Mouse (Mus musculus) embryonic fibroblast, embryonic 13.5 days (primary cell): ENCODE results near the gene Tigd4. TPM values are rescaled to one million over a fixed set of nuclear protein-coding genes. Genes with fewer than 3 reads are reported as not detected.
A peak's percentile ranks its signal among the peaks of the same experiment; 100 is the strongest.

Source experiments
- H3K27ac ChIP-seq: 2 replicates; pipeline ENCODE4 v1.5.1; 2012; ENCODE audit warnings: low read length, control low read depth, inconsistent platforms; ENCODE audit not compliant: insufficient read depth
- H3K4me1 ChIP-seq: 2 replicates; pipeline ENCODE4 v1.6.1; 2011; ENCODE audit warnings: low read length; ENCODE audit not compliant: control insufficient read depth, insufficient read depth
- H3K4me3 ChIP-seq: 2 replicates; pipeline ENCODE4 v1.5.1; 2011; ENCODE audit warnings: mild to moderate bottlenecking, control low read depth, low read length; ENCODE audit not compliant: insufficient read depth
- CTCF ChIP-seq: IDR thresholded peaks from 2 replicates; pipeline ENCODE4 v1.5.1; 2011; ENCODE audit warnings: mild to moderate bottlenecking, control low read depth, low read length, moderate library complexity, borderline replicate concordance; ENCODE audit not compliant: insufficient read depth
- POLR2A ChIP-seq: IDR thresholded peaks from 2 replicates; pipeline ENCODE4 v1.6.1; 2011; ENCODE audit warnings: low read depth, mild to moderate bottlenecking, control low read depth, low read length, moderate library complexity
- polyA plus RNA-seq: library from polyadenylated mRNA; stranded (reverse); fragments of >200 nt; gene quantifications from 2 replicates; pipeline ENCODE4 v1.2.4, GENCODE M21; 2011; ENCODE audit warnings: low read depth; ENCODE audit not compliant: missing spikeins, insufficient read length

The Tigd4 gene
- polyA plus RNA-seq, 1 experiment: not detected

DNA sequence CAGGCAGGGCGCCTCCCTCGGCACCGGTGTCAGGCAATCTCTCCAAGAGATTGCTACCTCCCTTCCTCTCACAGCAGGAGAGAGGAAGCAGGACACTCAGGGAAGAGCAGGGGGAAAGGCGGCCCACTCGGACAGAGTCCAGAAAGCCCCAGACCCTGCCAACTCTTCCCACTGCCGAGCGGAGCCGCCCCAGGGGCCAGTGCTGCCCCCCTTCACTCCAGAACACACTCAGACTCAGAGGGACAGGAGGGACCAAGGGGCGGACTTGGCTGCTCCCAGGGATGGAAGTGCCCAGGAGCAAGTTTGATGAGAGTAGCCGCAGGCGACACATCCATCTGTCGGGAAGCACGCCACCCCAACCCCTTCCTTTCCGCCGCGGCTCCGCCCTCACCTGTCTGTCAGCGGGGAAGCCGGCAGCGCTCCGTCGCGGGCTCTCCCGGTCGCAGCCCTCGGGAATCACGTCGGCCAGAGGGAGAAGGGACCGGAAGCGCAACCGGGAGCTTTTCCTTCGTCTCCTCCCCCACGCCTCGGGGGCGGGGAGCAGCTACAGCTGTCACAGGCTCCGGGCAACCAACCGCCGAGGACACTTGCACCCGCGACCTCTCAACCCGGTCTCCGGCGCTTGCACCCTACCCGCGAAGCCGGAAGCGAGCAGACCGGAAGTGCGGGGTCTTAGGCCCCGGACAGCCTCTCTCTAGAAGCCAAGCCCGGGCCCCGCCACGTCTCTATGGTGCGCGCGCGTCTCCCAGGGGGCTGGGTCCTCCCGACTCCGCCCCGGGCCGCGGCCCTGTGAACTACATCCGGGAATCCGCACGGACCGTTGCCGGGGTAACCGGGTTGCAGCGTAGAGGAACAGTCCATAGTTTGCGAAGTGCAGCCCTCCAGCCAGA lies 11.1 kb upstream of the Tigd4 start, which contains the start of gene Arfip1:
Gene Arfip1, minus strand, starts transcription at position 603 of the 890 bp plus-strand sequence.
- H3K4me1 ChIP-seq: peaks cover 6% of the 10 kb centered on the region
- H3K27ac ChIP-seq: peak within 1 kb of the TSS; percentile 94
- H3K4me3 ChIP-seq: peak within 1 kb of the TSS; percentile 89
- TF ChIP-seq CTCF (no peak), POLR2A (peak; percentile 66)

DNA sequence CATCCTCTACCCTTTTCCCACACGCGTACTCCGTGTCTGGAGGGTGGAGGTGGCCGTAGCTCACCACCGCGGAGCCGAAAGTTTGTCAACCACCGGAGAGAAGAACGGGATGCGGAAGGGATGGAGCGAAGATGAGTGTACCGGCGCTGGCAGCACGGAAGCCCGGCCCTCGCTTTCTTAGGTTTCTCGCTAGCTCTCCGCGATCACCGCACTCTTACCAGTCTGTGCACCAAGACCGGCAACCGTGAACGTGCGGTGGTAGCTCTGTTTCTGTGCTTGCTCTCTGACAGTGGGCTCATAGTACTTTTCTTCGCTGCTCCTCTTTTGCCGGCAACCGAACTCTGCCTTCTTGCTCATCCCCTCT lies 10.5 kb upstream of the Tigd4 start:
- TF ChIP-seq CTCF: no peak
- TF ChIP-seq POLR2A: no peak; the same call in 1 of the 2 replicates
- Histone ChIP-seq H3K27ac (peak overlapping the region; percentile 55), H3K4me3 (peak overlapping the region; percentile 89), H3K4me1 (peaks cover 6% of the 10 kb centered on the region)

DNA sequence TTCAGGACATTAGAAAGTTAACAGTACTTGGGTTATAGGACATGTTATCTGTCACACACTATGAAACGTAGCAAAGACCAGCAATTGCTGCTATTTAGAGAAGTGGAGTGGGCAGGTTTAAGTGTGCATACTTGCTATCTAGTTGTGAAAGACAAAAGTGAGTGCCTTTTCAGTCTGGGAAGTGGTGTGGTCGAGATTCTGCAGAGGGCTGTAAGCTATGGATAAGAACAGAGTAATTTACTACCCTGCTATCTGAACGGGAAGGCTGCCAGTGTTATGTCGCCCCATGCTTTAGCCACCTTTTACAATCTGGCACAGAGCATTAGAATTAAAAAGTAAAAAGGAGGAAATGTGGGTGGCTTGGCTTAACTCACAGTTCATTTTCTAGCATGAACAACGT lies 6.6 kb upstream of the Tigd4 start:
- Histone ChIP-seq H3K4me1 (no peaks in the 10 kb centered on the region), H3K27ac (no peak overlapping the region), H3K4me3 (no peak overlapping the region)
- TF ChIP-seq CTCF (no peak), POLR2A (no peak)

DNA sequence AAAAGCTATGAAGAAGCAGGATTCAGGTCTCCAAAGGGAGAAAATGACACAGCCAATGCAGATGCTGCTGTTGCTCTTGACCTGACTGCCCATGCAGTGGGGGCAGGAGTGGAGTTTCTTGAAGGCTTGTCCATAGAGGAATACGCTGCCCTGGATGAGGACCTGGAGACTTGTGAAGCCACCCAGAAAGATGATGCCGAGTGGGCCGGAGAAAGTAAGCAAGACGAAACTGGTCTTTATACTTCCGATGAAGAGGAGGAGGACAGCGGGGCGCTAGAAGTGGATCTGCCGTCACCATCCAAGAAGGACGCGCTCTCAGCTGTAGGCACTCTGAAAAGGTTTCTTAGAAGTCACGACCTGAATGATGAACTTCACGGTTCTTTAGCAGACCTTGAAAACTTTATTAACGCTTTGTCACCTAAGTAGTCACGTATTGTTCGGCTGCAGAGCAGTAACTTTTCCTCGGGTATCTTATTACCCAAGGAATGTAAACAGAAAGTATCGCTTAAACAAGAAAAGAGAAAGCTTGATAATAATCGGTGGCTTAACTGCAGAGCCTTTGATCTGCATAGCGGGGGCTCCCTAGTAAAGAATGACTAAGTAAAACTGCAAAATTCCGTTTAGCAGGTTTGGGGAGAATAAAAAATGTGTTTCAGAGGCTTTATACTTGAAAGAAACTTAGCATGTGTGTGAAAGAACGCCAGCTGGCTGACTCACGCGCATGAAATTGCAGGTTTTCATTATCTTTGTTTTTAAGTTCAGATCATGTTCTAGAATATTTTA lies 1.7 kb downstream of the Tigd4 start:
- Histone ChIP-seq H3K27ac (no peak overlapping the region), H3K4me1 (peaks cover 2% of the 10 kb centered on the region; the same call in 1 of the 2 replicates), H3K4me3 (peak overlapping the region; percentile 56)
- TF ChIP-seq CTCF (no peak), POLR2A (no peak)

DNA sequence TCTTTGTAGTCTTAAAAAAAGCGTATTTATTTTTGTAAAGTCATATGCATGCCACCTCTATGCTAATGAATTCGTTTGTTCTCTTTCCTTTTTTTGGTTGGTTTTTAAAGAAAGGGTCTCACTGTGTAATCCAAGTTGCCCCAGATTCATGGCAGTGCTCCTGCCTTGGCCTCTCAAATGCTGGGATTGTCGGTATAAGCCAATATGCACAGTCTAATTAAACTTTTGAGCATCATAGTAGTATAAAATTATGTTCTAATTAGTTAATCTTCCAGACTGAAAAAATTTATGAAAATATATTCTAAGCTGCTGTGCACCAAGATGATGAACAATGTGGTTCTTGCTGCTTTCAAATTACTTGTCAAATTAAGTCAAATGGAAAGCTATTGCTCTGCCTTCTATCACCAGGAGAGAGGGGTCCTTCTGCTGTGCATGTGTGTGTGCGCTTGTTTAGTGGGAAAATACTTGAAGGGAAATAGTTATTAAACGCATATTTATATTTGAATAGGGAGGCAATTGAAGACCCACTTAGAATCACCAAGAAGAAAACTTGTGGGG lies 2.4 kb downstream of the Tigd4 start:
- H3K4me1 ChIP-seq: peaks cover 2% of the 10 kb centered on the region; the same call in 1 of the 2 replicates
- no peak overlapping the region for H3K4me3 ChIP-seq
- TF ChIP-seq CTCF: no peak
- no peak for TF ChIP-seq POLR2A
- H3K27ac ChIP-seq: no peak overlapping the region

DNA sequence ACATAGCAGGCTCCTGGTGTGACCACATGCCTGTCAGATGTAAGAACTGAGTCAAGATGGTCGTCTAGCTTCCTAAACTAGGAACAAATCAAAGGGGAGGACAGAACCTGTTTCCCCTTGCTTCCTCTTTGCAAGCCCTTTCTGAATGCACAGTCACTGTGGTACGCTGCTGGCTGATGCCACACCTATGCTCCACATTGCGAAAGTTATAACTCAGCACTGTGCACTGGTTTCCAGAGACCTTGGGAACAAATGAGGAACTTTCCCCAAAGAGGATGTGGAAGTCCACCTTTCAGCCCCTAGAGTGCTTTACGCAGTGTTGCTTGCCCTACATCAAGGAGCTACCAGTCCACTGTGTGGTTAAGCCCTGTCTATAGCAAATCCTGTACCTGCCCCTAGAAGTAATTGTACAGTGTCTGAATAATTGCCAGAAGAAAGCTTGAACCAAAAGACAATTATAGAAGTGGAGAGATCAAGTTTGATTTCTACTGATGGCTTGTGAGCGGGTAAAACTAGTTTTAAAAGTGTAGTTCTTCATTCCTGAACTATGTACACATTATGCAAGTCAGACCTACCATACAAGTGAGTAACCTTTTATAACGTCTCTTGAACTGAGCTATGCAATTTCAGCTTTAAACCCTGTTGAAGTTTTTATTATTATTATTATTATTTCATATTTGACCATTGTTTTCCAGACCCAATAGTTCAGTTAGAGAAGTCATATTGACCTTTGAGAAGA lies 4.8 kb downstream of the Tigd4 start:
- no peaks in the 10 kb centered on the region for H3K4me1 ChIP-seq
- no peak overlapping the region for H3K4me3 ChIP-seq
- no peak overlapping the region for H3K27ac ChIP-seq
- no peak for TF ChIP-seq POLR2A
- TF ChIP-seq CTCF: no peak

DNA sequence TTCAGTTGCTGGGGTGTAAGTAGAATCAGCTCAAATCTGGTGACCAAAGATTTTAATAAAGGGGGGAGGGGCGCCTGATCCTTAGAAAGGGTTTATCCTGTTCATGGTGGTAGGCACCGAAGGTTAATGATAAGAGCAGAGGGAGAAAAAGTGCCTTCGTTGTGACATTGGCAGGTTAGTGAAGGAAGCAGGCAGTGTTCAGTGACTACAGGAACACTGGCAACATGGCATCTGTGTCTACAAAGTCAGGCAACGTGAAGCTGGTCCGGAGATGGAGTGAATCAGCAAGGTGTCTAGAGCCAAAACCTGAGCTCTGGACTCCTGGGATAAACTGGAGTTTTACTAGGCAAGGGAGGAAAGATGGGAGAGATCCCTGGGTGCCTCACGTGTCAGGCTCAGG lies 5.4 kb downstream of the Tigd4 start:
- H3K27ac ChIP-seq: no peak overlapping the region
- no peak for TF ChIP-seq POLR2A
- TF ChIP-seq CTCF: no peak
- no peak overlapping the region for H3K4me3 ChIP-seq
- H3K4me1 ChIP-seq: no peaks in the 10 kb centered on the region

DNA sequence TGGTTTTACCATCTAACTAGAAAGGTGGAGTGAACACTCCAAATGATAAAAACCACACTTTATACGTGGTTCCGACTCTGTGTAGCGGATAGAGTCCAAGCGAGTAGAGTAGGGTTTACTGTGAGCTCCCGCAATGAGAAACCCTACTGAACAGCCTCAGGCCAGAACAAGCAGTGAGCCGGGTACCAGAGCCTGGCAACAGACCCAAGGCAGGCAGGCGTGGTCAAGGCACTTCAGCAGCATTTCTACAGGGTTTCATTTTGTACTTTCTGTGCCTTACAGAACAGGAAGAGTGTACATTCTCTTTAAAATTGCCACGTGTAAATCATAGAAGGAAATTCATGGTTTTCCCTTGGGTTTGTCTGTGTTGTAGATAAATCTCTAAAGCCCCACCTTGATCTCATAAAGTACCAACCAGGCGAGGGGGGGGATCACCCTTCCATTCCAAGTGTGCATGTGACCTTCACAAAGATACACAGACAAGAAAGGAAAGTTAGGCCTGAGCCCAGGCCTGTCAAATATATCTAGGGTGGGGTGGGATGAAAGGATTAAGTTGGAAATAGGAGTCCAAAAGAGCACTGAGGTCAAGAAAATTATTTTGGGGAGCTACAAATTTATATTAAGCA lies 8.6 kb downstream of the Tigd4 start:
- no peak overlapping the region for H3K4me3 ChIP-seq
- no peak overlapping the region for H3K27ac ChIP-seq
- H3K4me1 ChIP-seq: no peaks in the 10 kb centered on the region
- TF ChIP-seq POLR2A: no peak
- TF ChIP-seq CTCF: no peak

DNA sequence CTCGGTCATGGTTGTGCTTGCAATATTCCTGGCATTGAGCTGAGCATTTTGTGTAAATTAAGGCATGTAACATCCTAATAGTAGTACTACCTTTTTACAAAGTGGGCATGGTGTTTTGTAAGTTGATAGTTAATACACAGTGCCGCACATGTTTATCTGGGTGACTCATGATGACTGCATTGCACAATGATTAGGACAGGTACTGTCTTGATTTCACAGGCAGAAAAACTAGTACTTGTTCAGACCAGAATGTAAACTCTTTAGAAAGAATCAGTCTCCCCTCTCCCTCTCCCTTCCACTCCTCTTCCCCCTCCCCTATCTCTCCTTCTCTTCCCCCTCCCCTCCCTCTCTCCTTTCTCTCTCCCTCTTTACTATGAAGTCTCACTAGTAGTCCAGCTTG lies 9.4 kb downstream of the Tigd4 start:
- TF ChIP-seq POLR2A: no peak
- no peak for TF ChIP-seq CTCF
- Histone ChIP-seq H3K4me1 (no peaks in the 10 kb centered on the region), H3K4me3 (no peak overlapping the region), H3K27ac (no peak overlapping the region)
